Mouse (Mus musculus) megakaryocyte, embryonic 14.5 days (primary cell): ENCODE data around the gene C2cd5. TPM values are rescaled to one million over a fixed set of nuclear protein-coding genes. Genes with fewer than 3 reads are reported as not detected.

ENCODE experiments used
- H3K27me3 ChIP-seq: replicated peaks from 2 replicates; pipeline ENCODE3; 2012; ENCODE audit warnings: inconsistent platforms
- H3K36me3 ChIP-seq: replicated peaks from 2 replicates; pipeline ENCODE3; 2012; ENCODE audit warnings: low read length, inconsistent platforms, mixed read lengths
- H3K4me1 ChIP-seq: 2 replicates; pipeline ENCODE4 v1.6.1; 2012; ENCODE audit warnings: inconsistent platforms
- H3K4me3 ChIP-seq: replicated peaks from 2 replicates; pipeline ENCODE3; 2012; ENCODE audit warnings: moderate library complexity, mild to moderate bottlenecking, inconsistent platforms
- H3K9me3 ChIP-seq: 2 replicates; pipeline ENCODE4 v1.6.1; 2012; ENCODE audit warnings: inconsistent platforms
- FLI1 ChIP-seq: IDR thresholded peaks from 2 replicates; pipeline ENCODE4 v1.6.1; 2012; ENCODE audit warnings: low read length, inconsistent platforms, mixed read lengths
- GATA1 ChIP-seq: IDR thresholded peaks from 3 replicates; pipeline ENCODE4 v1.6.1; 2012; ENCODE audit warnings: mixed read lengths, low read length, inconsistent platforms, borderline replicate concordance
- polyA plus RNA-seq: library from polyadenylated mRNA; stranded (reverse); fragments of >175 nt; gene quantifications from 2 replicates; pipeline ENCODE4 v1.2.3, GENCODE M21; 2012; ENCODE audit warnings: low replicate concordance; ENCODE audit not compliant: insufficient read depth

The C2cd5 gene
- polyA plus RNA-seq, 1 experiment, result 6.7 TPM

- Histone ChIP-seq H3K4me3 (no peak overlapping the region), H3K4me1 (peaks cover 20% of the 10 kb centered on the region), H3K27me3 (no peaks in the 10 kb centered on the region), H3K9me3 (no peaks in the 10 kb centered on the region), H3K36me3 (peaks cover 84% of the 10 kb centered on the region)
- TF ChIP-seq GATA1, result no peak
These were observed 26.0 kb downstream of the C2cd5 start for GRCm38 (mm10) chr6:143073914-143074313.

GRCm38 (mm10) chr6:143073476-143073875, 26.5 kb downstream of the C2cd5 start:
- H3K36me3 ChIP-seq, result peaks cover 83% of the 10 kb centered on the region
- TF ChIP-seq FLI1 (no peak), GATA1 (no peak)
- H3K4me3 ChIP-seq, result no peak overlapping the region
- no peaks in the 10 kb centered on the region for H3K27me3 ChIP-seq
- H3K9me3 ChIP-seq, result no peaks in the 10 kb centered on the region
- peaks cover 24% of the 10 kb centered on the region for H3K4me1 ChIP-seq

- Histone ChIP-seq H3K36me3 (peaks cover 77% of the 10 kb centered on the region), H3K4me1 (peaks cover 34% of the 10 kb centered on the region), H3K4me3 (no peak overlapping the region), H3K27me3 (no peaks in the 10 kb centered on the region), H3K9me3 (no peaks in the 10 kb centered on the region)
- no peak for TF ChIP-seq FLI1
- no peak for TF ChIP-seq GATA1
These were observed 27.4 kb downstream of the C2cd5 start for GRCm38 (mm10) chr6:143072412-143073014.

- TF ChIP-seq GATA1 (no peak), FLI1 (no peak)
- Histone ChIP-seq H3K4me3 (no peak overlapping the region), H3K4me1 (peaks cover 36% of the 10 kb centered on the region), H3K36me3 (peaks cover 69% of the 10 kb centered on the region), H3K27me3 (no peaks in the 10 kb centered on the region), H3K9me3 (no peaks in the 10 kb centered on the region)
These were observed 29.2 kb downstream of the C2cd5 start for GRCm38 (mm10) chr6:143070736-143071135.

- no peaks in the 10 kb centered on the region for H3K9me3 ChIP-seq
- TF ChIP-seq GATA1, result no peak
- TF ChIP-seq FLI1, result no peak
- H3K4me1 ChIP-seq, result peaks cover 36% of the 10 kb centered on the region
- H3K36me3 ChIP-seq, result peaks cover 69% of the 10 kb centered on the region
- H3K27me3 ChIP-seq, result no peaks in the 10 kb centered on the region
- H3K4me3 ChIP-seq, result no peak overlapping the region
These were observed 29.9 kb downstream of the C2cd5 start for GRCm38 (mm10) chr6:143070019-143070418.

- no peaks in the 10 kb centered on the region for H3K9me3 ChIP-seq
- peaks cover 66% of the 10 kb centered on the region for H3K36me3 ChIP-seq
- H3K4me3 ChIP-seq, result no peak overlapping the region
- TF ChIP-seq GATA1, result no peak
- TF ChIP-seq FLI1, result no peak
- no peaks in the 10 kb centered on the region for H3K27me3 ChIP-seq
- H3K4me1 ChIP-seq, result peaks cover 39% of the 10 kb centered on the region
These were observed 30.3 kb downstream of the C2cd5 start for GRCm38 (mm10) chr6:143069606-143070005.

- Histone ChIP-seq H3K27me3 (no peaks in the 10 kb centered on the region), H3K36me3 (peaks cover 68% of the 10 kb centered on the region), H3K4me3 (no peak overlapping the region), H3K4me1 (peaks cover 40% of the 10 kb centered on the region), H3K9me3 (no peaks in the 10 kb centered on the region)
- TF ChIP-seq GATA1 (no peak), FLI1 (no peak)
These were observed 31.6 kb downstream of the C2cd5 start for GRCm38 (mm10) chr6:143068181-143068915.

GRCm38 (mm10) chr6:143067654-143068053, 32.3 kb downstream of the C2cd5 start:
- no peak overlapping the region for H3K4me3 ChIP-seq
- no peaks in the 10 kb centered on the region for H3K27me3 ChIP-seq
- TF ChIP-seq GATA1 (no peak), FLI1 (no peak)
- H3K4me1 ChIP-seq, result peaks cover 44% of the 10 kb centered on the region
- H3K36me3 ChIP-seq, result peaks cover 68% of the 10 kb centered on the region
- no peaks in the 10 kb centered on the region for H3K9me3 ChIP-seq

- peaks cover 47% of the 10 kb centered on the region for H3K4me1 ChIP-seq
- H3K9me3 ChIP-seq, result no peaks in the 10 kb centered on the region
- no peaks in the 10 kb centered on the region for H3K27me3 ChIP-seq
- TF ChIP-seq GATA1 (no peak), FLI1 (no peak)
- no peak overlapping the region for H3K4me3 ChIP-seq
- H3K36me3 ChIP-seq, result peaks cover 68% of the 10 kb centered on the region
These were observed 33.1 kb downstream of the C2cd5 start for GRCm38 (mm10) chr6:143066859-143067258.

- TF ChIP-seq GATA1 (no peak), FLI1 (no peak)
- Histone ChIP-seq H3K27me3 (no peaks in the 10 kb centered on the region), H3K4me1 (peaks cover 59% of the 10 kb centered on the region), H3K36me3 (peaks cover 67% of the 10 kb centered on the region), H3K9me3 (no peaks in the 10 kb centered on the region), H3K4me3 (no peak overlapping the region)
These were observed 35.9 kb downstream of the C2cd5 start for GRCm38 (mm10) chr6:143064047-143064446.
